Mouse (Mus musculus) midbrain, embryonic 12.5 days (tissue): ENCODE results near the gene Opcml. TPM values are rescaled to one million over a fixed set of nuclear protein-coding genes. Genes with fewer than 3 reads are reported as not detected.

Source experiments
- ATAC-seq: fragments of 200-750 bp; cut with Nextera tagmentation; 2 replicates; pipeline ENCODE4 v1.8.0; 2017; ENCODE audit warnings: low read depth, moderate TSS enrichment, moderate library complexity; ENCODE audit not compliant: low FRiP score
- H3K27ac ChIP-seq: fragments of 300-500 bp; sonication (generic); replicated peaks from 2 replicates; pipeline ENCODE4 v1.5.1; 2016; ENCODE audit warnings: mild to moderate bottlenecking
- H3K27me3 ChIP-seq: fragments of 300-500 bp; sonication (generic); 2 replicates; pipeline ENCODE4 v1.6.1; 2016; ENCODE audit warnings: mild to moderate bottlenecking
- H3K36me3 ChIP-seq: fragments of 300-500 bp; sonication (generic); 2 replicates; pipeline ENCODE4 v1.6.1; 2016
- H3K4me1 ChIP-seq: fragments of 300-500 bp; sonication (generic); 2 replicates; pipeline ENCODE4 v1.6.1; 2016
- H3K4me2 ChIP-seq: fragments of 300-500 bp; sonication (generic); replicated peaks from 2 replicates; pipeline ENCODE4 v1.6.1; 2016; ENCODE audit warnings: mild to moderate bottlenecking, moderate library complexity
- H3K4me3 ChIP-seq: fragments of 300-500 bp; sonication (generic); 2 replicates; pipeline ENCODE4 v1.5.1; 2016; ENCODE audit warnings: mild to moderate bottlenecking
- H3K9ac ChIP-seq: fragments of 300-500 bp; sonication (generic); replicated peaks from 2 replicates; pipeline ENCODE4 v1.6.1; 2016; ENCODE audit warnings: mild to moderate bottlenecking, moderate library complexity
- H3K9me3 ChIP-seq: fragments of 300-500 bp; sonication (generic); 2 replicates; pipeline ENCODE4 v1.6.1; 2016; ENCODE audit warnings: mild to moderate bottlenecking
- WGBS: fragments of 180-500 bp; shearing (Covaris S2); methylation state at CpG from one replicate; pipeline ENCODE4 v1.1.7; 2016; 5-methylcytosine and 5-hydroxymethylcytosine counted together
- polyA plus RNA-seq: library from polyadenylated mRNA; unstranded; fragments of >200 nt; fragmentation: Nextera tagmentation; extraction: Ambion mirVana; gene quantifications from 2 replicates; pipeline ENCODE4 v1.2.1, GENCODE M21; 2016

The Opcml gene
- polyA plus RNA-seq, 1 experiment from 2014 or later = 7.0 TPM

DNA sequence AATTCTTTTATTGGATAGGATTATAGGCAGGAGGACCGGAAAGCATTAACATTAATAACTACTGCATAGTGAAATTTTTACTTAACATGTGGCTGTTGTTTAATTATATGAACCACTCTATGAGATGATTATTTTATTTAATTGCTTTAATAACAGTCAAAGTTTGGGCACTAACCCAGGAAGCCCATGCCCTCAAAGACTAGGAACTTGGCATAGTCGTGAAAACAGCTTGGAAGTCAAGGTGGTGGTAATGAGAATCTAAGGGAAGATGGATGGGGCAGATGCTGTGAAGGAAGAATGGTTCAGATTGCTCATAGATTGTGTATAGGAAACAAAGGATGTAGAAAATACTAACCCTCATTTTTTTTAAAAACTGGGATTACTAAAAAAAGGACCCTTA, 399.7 kb downstream of the Opcml start:
- no peak for ATAC-seq
- Histone ChIP-seq H3K27me3 (no peaks in the 10 kb centered on the region), H3K27ac (no peak overlapping the region), H3K9ac (no peak overlapping the region), H3K9me3 (no peaks in the 10 kb centered on the region), H3K4me3 (no peak overlapping the region), H3K4me2 (no peak overlapping the region), H3K4me1 (no peaks in the 10 kb centered on the region), H3K36me3 (no peaks in the 10 kb centered on the region)
- WGBS = 83% methylated on average over 2 of the region's 2 CpGs

DNA sequence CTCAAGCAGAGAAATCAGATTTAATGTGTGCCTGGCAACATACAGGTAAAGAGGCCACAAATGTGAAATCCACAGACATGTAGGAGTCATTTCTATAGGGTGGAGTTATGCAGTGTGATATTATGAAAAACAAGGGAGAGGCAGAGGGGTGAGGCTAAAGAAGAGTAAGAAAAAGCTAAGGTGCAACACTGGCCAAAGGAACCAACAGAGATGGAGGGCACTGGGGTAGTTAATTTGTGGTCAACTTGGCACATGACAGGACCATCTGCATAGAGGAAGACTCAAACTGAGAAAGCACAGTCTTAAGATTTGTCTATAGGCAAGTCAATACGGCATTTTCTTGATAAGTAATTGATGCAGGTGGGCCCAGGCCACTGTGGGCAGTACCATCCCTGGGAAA, 400.2 kb downstream of the Opcml start:
- Histone ChIP-seq H3K4me2 (no peak overlapping the region), H3K4me3 (no peak overlapping the region), H3K9ac (no peak overlapping the region), H3K36me3 (no peaks in the 10 kb centered on the region), H3K27ac (no peak overlapping the region), H3K4me1 (no peaks in the 10 kb centered on the region), H3K9me3 (no peaks in the 10 kb centered on the region), H3K27me3 (no peaks in the 10 kb centered on the region)
- ATAC-seq = no peak
- 78% methylated on average over 1 of the region's 1 CpGs for WGBS

DNA sequence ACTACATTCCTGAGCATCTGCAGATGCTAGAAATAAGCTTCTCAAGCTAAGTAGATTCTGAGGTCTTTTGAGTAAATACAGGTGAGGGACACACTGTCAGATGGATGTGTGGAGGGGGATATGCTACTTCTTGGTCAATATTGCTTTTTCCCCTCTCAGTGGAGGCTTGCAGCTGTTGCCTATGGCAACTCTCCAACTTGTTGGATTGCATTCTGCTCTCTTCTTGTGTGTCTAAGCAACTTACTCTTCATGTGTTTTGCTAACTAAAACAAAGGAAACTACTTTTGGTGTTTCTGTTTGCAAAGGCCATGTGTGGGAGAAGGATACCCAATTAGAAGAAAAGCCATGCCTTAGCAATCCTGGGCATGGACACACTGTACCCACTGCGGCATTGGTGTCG, 406.0 kb downstream of the Opcml start:
- WGBS = 85% methylated on average over 2 of the region's 2 CpGs
- Histone ChIP-seq H3K4me1 (no peaks in the 10 kb centered on the region), H3K4me3 (no peak overlapping the region), H3K27me3 (no peaks in the 10 kb centered on the region), H3K9ac (no peak overlapping the region), H3K36me3 (no peaks in the 10 kb centered on the region), H3K27ac (no peak overlapping the region), H3K4me2 (no peak overlapping the region), H3K9me3 (no peaks in the 10 kb centered on the region)
- no peak for ATAC-seq

DNA sequence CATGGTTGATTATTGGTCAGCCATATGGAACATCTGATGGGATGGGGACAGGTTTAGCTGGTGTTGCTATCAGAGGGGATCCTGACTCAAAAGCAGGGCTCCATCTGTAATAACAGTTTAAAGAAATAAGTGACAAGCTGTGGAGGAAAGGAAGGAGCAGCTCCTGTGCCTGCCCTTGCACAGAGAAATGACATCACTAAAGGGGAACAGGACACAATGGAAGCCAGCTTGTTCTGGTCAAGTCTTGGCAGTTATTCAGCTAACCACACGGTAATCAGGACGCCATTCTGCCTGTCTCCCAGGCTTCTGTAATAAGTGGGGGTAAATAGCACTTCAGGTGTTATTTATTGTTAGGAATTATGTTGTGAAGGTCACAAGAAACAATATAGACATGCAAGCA, 406.5 kb downstream of the Opcml start:
- ATAC-seq = no peak
- H3K9ac ChIP-seq = no peak overlapping the region
- 83% methylated on average over 2 of the region's 2 CpGs for WGBS
- H3K4me1 ChIP-seq = no peaks in the 10 kb centered on the region
- H3K36me3 ChIP-seq = no peaks in the 10 kb centered on the region
- no peak overlapping the region for H3K4me2 ChIP-seq
- H3K27me3 ChIP-seq = no peaks in the 10 kb centered on the region
- no peak overlapping the region for H3K27ac ChIP-seq
- no peak overlapping the region for H3K4me3 ChIP-seq
- no peaks in the 10 kb centered on the region for H3K9me3 ChIP-seq

DNA sequence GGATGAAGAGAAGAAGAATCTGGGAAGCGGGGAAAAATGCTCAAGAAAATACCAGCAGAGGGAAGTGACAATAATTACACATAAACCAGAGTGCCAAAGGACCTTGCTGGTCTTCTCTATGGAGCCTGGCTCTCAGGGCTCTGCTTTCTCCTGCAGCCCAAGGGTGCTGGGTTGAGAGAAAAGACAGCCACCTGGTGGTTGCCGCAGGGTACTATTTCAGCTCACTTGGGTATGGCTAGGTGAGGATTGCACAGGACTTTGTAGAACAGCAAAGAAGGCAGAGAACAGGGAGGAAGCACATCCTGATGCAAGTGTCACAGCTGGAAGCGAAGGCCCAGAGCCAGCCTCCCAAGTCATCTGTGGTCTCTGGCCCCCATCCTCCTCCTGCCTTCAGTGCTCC, 407.1 kb downstream of the Opcml start:
- Histone ChIP-seq H3K36me3 (no peaks in the 10 kb centered on the region), H3K4me3 (no peak overlapping the region), H3K27ac (no peak overlapping the region), H3K4me2 (no peak overlapping the region), H3K4me1 (no peaks in the 10 kb centered on the region), H3K9ac (no peak overlapping the region), H3K9me3 (no peaks in the 10 kb centered on the region), H3K27me3 (no peaks in the 10 kb centered on the region)
- ATAC-seq = 0 out of 2 replicates have a peak, but pooled peaks have one; percentile 54
- 49% methylated on average over 3 of the region's 3 CpGs for WGBS

DNA sequence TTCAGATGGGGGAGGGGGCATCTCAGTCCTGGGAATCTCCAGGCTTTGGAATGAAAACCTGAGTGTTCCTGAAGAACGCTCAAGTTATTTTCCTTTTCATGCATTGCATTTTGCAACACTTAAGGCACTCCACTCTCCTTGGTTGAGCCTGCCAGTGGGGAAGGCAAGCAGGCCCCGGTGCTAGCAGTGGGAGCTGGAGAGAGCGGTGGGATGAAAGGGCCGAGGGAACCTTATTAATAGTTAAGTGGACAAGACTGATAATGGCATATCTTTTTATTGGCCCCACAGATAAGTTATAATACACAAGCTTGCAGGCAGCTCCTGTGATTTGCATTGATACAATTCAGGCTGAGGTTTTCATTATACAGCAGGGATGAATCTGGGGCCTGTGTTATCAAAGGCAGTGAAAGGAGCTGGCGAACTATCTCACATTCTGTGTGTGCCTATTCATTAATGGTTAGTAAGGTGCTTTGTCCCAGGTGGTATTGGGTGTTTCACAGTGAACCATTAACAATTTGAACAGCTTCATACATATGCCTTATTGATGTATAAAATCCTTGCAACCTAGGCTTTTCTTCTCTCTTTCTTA, 407.6 kb downstream of the Opcml start:
- no peak for ATAC-seq
- 77% methylated on average over 5 of the region's 5 CpGs for WGBS

GRCm38 (mm10) chr9:28207441-28207840, 416.9 kb downstream of the Opcml start:
- H3K9ac ChIP-seq = no peak overlapping the region
- H3K4me3 ChIP-seq = no peak overlapping the region
- no peak overlapping the region for H3K4me2 ChIP-seq
- 87% methylated on average over 3 of the region's 3 CpGs for WGBS
- H3K27me3 ChIP-seq = no peaks in the 10 kb centered on the region
- H3K9me3 ChIP-seq = no peaks in the 10 kb centered on the region
- H3K27ac ChIP-seq = no peak overlapping the region
- H3K4me1 ChIP-seq = peaks cover 3% of the 10 kb centered on the region
- H3K36me3 ChIP-seq = no peaks in the 10 kb centered on the region
- ATAC-seq = no peak

More for the DNA sequence above, 407.6 kb downstream of the Opcml start:
- no peaks in the 10 kb centered on the region for H3K9me3 ChIP-seq
- no peak overlapping the region for H3K27ac ChIP-seq
- H3K4me1 ChIP-seq = no peaks in the 10 kb centered on the region
- H3K9ac ChIP-seq = no peak overlapping the region
- H3K4me3 ChIP-seq = no peak overlapping the region
- H3K36me3 ChIP-seq = no peaks in the 10 kb centered on the region
- H3K27me3 ChIP-seq = no peaks in the 10 kb centered on the region
- no peak overlapping the region for H3K4me2 ChIP-seq

GRCm38 (mm10) chr9:28208696-28209095, 418.1 kb downstream of the Opcml start:
- no peaks in the 10 kb centered on the region for H3K27me3 ChIP-seq
- no peaks in the 10 kb centered on the region for H3K36me3 ChIP-seq
- ATAC-seq = no peak
- no peak overlapping the region for H3K4me2 ChIP-seq
- 84% methylated on average over 1 of the region's 1 CpGs for WGBS
- H3K4me3 ChIP-seq = no peak overlapping the region
- no peak overlapping the region for H3K27ac ChIP-seq
- H3K9me3 ChIP-seq = no peaks in the 10 kb centered on the region
- H3K9ac ChIP-seq = no peak overlapping the region
- H3K4me1 ChIP-seq = peaks cover 3% of the 10 kb centered on the region

DNA sequence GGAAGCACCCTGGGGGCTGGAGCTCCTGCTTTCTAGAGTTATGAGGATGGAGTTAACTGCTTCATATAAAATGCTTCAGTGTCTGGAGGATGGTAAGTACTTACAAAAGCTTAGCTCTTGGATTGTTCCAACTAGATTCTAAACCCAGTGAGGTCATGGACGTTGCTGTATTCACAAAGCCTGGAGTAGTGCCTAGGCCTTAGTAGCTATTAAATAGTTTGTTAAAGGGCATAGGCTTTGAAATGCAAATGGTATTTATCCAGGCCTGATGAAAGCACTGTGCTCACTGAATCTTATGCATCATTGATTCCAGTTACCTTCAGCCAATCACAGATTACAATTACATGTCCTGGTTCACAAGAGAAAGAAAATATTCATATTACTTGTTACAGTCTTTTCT, 421.3 kb downstream of the Opcml start:
- Histone ChIP-seq H3K36me3 (no peaks in the 10 kb centered on the region), H3K27ac (no peak overlapping the region), H3K4me3 (no peak overlapping the region), H3K9ac (no peak overlapping the region), H3K9me3 (no peaks in the 10 kb centered on the region), H3K27me3 (no peaks in the 10 kb centered on the region), H3K4me1 (peaks cover 3% of the 10 kb centered on the region), H3K4me2 (no peak overlapping the region)
- 15% methylated on average over 1 of the region's 1 CpGs for WGBS
- peak; percentile 47; the same call in 1 of the 2 replicates for ATAC-seq

DNA sequence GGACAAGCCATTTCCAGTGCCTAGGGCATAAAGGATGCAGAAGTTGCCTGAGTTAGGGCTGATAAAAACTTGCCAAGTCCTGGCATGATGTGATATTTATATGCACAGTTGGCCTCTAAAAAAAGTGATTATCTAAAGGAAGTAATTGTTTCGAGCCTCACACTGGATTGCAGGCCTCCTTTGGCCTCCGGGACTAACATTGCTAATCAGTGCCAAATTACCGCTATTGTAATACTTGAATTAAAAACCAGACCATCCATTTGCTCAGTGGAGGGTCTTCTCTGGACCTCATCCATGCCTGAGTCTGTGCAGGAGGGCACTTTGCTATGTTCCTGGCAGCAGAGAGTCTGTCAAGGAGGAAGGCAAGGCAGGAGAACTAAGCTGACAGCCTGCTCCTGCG, 423.3 kb downstream of the Opcml start:
- Histone ChIP-seq H3K9me3 (no peaks in the 10 kb centered on the region), H3K4me2 (no peak overlapping the region), H3K27ac (no peak overlapping the region), H3K27me3 (no peaks in the 10 kb centered on the region), H3K4me3 (no peak overlapping the region), H3K36me3 (no peaks in the 10 kb centered on the region), H3K4me1 (peaks cover 3% of the 10 kb centered on the region; the same call in 1 of the 2 replicates), H3K9ac (no peak overlapping the region)
- no peak for ATAC-seq
- 83% methylated on average over 4 of the region's 4 CpGs for WGBS

DNA sequence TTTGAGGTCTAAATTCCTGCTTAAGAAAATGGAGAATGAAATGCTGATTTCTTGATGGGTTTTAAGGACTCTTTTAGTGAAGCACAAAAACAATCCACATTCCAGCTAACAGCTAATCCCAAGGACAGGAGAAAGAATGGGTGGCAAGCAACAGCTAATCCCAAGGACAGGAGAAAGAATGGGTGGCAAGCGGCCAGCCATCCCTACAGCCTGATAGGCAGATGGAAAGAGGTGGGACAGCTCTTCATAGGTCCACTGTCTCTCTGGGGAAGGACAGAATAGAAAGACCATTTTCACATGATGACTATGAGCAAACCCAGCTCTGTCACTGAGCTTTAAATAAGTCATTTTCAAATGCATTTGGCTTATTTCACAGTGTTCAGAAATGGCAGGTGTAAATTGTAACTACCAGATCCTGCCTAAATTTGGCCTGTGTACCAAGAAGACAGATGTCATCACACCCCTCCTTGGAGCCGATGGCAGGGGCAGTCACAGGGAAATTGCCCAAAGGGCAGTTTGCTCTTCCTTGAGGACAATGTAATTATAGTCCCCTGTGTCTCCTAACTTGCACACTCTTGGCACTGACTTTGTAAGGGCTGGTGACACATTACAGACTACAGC, 427.6 kb downstream of the Opcml start:
- no peak overlapping the region for H3K4me2 ChIP-seq
- WGBS = 64% methylated on average over 2 of the region's 2 CpGs
- no peak overlapping the region for H3K4me3 ChIP-seq
- no peaks in the 10 kb centered on the region for H3K36me3 ChIP-seq
- no peaks in the 10 kb centered on the region for H3K4me1 ChIP-seq
- no peak overlapping the region for H3K27ac ChIP-seq
- H3K9me3 ChIP-seq = no peaks in the 10 kb centered on the region
- ATAC-seq = no peak
- H3K9ac ChIP-seq = no peak overlapping the region
- H3K27me3 ChIP-seq = no peaks in the 10 kb centered on the region

DNA sequence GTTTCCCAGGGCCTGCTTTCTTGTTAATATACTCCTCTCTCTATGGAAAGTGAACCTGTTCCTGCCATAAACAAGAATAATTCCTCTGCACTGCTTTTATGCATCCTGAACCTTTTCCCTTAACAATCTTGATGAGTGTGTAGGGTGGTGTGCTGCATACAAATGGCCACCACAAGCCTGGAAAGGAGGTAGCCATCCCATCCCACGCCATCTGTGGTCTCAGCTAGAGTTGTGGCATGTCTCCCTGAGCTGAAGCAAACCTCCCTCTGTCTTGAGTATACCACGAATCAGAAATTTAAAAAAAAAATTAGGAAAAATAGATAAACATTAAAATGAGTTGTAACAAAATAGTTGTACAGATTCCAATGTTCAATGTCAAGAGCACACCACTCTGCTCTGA, 432.2 kb downstream of the Opcml start:
- ATAC-seq = no peak

More for the DNA sequence above, 432.2 kb downstream of the Opcml start:
- no peak overlapping the region for H3K27ac ChIP-seq
- no peaks in the 10 kb centered on the region for H3K4me1 ChIP-seq
- no peaks in the 10 kb centered on the region for H3K27me3 ChIP-seq
- no peak overlapping the region for H3K4me2 ChIP-seq
- 84% methylated on average over 2 of the region's 2 CpGs for WGBS
- no peak overlapping the region for H3K4me3 ChIP-seq
- no peaks in the 10 kb centered on the region for H3K36me3 ChIP-seq
- no peaks in the 10 kb centered on the region for H3K9me3 ChIP-seq
- H3K9ac ChIP-seq = no peak overlapping the region
